Mouse (Mus musculus) left cerebral cortex, adult 6 months (tissue): ENCODE measurements around the gene Mfsd12. TPM values are rescaled to one million over a fixed set of nuclear protein-coding genes. Genes with fewer than 3 reads are reported as not detected.

Experiments used
- long read RNA-seq, 2 experiments: library from polyadenylated mRNA; unstranded; transcript quantifications; one replicate each; pipeline ENCODE4 v2.0.0; 2019 to 2020
- polyA plus RNA-seq: library from polyadenylated mRNA; unstranded; fragments of <200 nt; fragmentation: Nextera tagmentation; gene quantifications from 2 replicates; pipeline ENCODE4 v1.2.3, GENCODE M21; 2021

The Mfsd12 gene
- polyA plus RNA-seq = 11.3 and 14.9 TPM in 2 replicates
- long read RNA-seq, experiment 1, transcript Mfsd12-201 (10 exons, 3,971 nt) = major isoform, 73 of 118 reads
- long read RNA-seq, experiment 1, partial matches to known transcripts = 25 of 118 reads
- long read RNA-seq, experiment 1, other reads (novel, unspliced or antisense) = 20 of 118 reads
- long read RNA-seq, experiment 2, transcript Mfsd12-201 (10 exons, 3,971 nt) = major isoform, 8 of 13 reads
- long read RNA-seq, experiment 2, partial matches to known transcripts = 0 of 13 reads
- long read RNA-seq, experiment 2, other reads (novel, unspliced or antisense) = 5 of 13 reads

DNA sequence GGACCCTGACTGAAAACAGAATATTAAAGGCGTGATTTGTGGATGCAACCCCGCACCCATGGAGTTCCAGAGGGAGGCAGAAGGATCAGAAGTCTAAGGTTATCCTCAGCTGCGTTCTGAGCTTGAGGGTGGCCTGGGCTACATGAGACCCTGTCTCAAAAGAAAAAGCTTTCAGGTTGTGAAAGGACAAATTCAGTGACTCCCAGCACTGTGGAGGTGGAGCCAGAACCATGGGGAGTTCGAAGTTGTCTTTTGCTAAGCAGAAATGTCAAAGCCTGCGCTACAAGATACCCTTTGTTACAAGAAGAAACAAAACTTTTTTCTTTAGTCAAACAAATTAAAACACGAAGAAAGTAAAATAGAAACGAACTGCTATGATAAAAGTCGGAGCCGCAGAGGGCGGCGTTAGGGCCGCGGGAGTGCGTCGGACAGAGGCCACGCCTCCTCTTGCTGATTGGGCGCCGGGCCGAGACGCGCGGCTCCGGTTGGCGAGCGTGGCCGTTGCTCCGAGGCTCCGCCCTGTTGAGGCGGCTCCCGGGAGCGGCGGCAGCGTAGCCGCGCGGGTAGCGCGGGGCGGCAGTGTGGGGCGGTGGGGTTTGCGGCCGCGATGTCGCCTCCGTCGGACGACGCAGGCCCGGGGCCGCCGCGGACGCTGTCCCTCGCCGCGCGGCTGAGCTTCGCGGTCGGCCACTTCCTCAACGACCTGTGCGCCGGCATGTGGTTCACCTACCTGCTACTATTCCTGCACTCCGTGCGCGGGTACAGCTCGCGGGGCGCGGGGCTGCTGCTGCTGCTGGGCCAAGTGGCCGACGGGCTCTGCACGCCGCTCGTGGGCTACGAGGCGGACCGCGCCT is at the start of gene Mfsd12:
Gene Mfsd12 (plus strand): TSS at position 501 of the 854 bp plus-strand sequence.

DNA sequence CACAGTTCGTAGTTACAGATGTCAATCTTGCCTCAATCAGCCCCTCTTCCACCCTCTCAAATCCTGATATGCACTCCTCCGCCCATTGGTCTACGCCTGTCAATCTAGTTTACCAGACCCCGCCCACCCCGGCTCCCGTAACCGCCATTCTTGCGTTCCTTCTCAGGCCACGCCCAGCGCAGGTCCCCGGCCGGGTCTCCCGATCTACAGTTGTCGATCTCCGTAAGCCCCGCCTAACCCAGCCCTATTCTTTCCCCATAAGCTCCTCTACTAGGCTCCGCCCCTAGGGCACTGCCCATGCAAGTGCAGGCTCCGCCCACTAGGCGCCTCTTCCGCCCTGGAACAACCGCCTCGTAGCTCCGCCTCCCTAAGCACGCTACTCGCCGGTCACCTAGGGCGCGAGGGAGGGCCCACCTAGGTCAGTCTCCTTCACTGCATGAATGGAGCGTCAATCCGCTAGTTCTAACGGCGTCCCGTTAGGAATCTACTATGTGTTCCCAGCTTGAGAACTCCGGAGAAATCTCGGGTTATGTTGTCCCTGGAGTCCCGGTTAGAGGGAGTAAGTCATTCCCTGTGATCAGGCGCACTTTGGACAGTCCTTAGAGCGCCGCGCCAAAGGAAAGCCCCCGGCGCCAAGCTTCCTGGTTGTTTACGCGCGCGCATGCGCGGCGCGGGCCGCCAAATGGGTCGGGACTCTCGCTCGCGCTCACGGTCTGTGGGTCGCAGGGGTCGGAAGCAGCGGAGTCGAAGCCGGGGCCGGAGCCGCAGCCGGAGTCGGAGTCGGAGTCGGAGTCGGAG is 36.5 kb upstream of the Mfsd12 start, which contains the start of gene Cactin:
Gene Cactin (plus strand): TSS at position 554 of the 798 bp plus-strand sequence.

GRCm38 (mm10) chr10:81328386-81328785 is 28.9 kb upstream of the Mfsd12 start, which contains the start of gene Tbxa2r:
Tbxa2r (plus strand) TSS chr10:81328731.

DNA sequence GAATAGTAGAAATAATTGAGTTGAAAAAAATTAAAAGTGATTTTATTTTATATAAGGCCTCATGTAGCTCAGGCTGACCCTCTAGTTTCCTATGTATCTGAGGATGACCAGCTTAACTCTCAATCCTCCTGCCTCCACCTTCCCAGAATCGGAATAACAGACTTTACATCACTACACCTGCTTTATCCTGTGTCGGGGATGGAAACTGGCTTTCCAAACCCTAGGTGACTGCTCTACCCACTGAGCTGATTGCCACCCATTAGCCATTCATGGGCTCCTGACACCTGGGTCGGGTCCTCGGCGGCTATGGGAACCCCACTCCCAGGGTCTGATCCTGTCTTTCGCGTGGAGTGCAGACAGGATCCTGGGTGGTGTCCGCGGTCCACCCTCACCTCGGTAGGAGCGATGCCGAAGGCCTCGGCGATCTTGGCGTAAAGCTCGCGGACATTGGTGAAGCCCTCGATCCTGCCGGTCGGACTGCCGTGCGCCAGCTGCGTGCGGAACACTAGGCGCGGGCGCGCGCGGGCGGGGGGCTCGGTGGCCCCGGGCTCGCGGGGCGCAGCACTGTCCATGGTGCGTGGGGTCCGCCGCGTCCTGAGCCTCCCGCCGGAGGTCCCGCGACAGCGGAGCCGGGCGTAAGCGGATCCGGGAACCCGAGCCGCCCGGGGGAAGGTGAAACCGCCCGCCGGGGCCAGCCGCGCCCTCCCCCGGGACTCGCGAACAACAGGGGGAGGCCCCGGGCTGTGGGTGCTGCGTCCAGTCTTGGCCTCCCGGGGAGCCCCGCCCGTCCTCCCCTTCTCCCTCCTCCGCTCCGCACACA is 14.4 kb upstream of the Mfsd12 start, which contains the start of gene Gipc3:
Gene Gipc3 (minus strand): TSS at position 581 of the 820 bp plus-strand sequence.

DNA sequence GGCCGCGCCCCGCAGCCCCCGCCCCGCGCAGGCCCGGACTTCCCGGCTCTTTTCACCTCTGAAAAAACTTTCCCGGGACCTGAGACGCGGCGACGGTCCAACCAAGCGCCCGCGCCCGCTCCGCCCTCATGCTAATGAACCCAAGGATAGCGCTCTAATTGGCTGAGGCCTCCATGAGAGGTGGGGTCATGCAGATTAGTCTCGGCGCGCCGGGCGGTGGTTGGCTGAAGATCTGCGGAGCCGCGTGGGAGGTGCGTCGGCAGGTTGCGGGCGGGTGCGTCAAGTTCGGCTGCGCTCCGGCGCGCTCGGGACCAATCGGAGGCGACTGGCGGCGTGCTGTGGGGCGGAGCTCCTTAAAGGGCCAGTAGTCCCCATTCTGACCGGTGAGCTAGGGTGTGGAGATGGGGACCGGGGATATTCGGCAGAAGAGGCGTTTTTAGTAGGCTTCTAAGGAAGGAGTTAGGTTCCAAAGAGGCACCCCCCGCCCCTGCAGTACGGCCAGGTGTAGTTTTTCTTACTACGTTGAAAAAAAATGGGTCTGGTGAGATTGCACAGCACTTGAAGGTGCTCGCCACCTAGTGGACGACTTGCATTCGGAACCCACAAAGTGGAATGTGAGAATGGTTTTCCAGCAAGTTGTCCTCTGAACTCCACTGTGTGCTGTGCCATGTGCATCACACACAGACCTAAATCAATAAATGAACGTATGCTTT is 6.8 kb upstream of the Mfsd12 start, which contains the start of gene Hmg20b:
Gene Hmg20b (minus strand): TSS at position 130 of the 713 bp plus-strand sequence.

DNA sequence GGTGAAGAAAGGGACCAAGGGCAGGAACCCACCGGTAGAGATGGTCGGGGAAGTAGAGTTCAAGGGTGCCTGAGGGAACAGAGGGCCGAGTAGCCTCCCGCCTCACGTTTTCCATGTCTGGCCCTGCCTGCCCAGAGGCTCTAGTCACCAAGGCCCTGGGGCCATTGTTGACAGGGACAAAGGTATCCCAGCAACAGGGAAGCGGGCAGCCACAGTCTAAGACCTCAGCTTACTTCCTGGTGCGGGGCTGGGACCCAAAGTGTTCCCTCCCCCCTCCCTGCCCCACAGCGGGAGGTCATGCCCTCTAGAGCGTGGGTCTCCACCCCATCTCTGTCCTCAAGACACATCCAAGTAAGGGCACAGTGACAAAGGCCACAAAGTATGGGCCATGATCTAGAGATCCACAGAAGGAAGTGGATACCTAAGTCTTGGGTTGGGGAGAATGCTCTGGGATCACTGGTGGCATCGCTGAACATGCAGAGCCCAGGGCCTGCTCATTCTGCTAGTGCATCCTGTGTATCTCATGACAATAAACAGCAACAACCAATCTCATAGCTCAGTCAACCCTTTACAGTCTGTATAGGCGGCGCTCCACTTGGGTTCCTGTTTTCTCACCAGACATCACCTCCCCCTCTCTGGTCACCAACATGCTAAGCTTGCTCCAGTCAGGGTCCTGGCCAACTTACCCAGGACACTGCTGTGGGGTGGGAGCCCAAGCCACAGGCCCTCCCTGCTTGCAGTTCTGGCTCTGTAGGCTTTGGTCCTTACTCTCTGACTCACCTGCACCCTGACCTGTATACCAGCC is 8.6 kb downstream of the Mfsd12 start, which contains the start of gene 4930404N11Rik:
Gene 4930404N11Rik (minus strand): TSS at position 145 of the 805 bp plus-strand sequence.

GRCm38 (mm10) chr10:81377793-81378552 is 20.7 kb downstream of the Mfsd12 start, which contains the start of gene Fzr1:
Fzr1 (minus strand) TSS chr10:81378516.

GRCm38 (mm10) chr10:81383802-81384604 is 26.7 kb downstream of the Mfsd12 start, which contains the start of the genes Dohh and Gm48551:
Dohh (plus strand) TSS chr10:81384428.
Gm48551 (plus strand) TSS chr10:81384466.

GRCm38 (mm10) chr10:81388505-81389055 is 31.3 kb downstream of the Mfsd12 start, which contains the start of gene Gm48552:
Gm48552 (plus strand) TSS chr10:81389005.

DNA sequence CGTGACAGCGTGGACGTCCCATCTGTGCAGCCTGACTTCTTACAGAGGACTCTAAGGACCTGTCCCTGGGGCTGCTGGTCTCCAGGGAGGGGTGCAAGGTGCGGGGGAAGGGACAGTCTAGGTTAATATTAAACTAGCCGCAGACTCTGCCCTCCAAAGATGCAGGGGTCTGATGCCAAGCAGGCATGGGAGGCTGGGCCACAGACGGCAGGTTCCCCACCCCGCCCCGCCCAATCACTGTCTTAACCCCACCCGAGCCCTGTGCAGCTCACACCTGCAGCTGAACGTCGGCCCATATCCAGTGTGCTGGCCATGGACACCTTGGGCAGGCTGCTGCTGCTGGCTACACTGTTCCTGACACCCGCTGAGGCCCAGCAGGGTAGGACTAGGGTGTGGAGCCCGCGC is 35.5 kb downstream of the Mfsd12 start, which contains the start of gene Smim24:
Gene Smim24 (plus strand): TSS at position 271 of the 405 bp plus-strand sequence.

Other genes with a start within 250 kb of the Mfsd12 start
- gene Zbtb7a, start 222.3 kb upstream of the Mfsd12 start, polyA plus RNA-seq = 93.9 and 115 TPM in 2 replicates
- 19.6 and 22.7 TPM in 2 replicates for gene Pias4, start 189.6 kb upstream of the Mfsd12 start, polyA plus RNA-seq
- 720 and 722 TPM in 2 replicates for gene Eef2, start 180.9 kb upstream of the Mfsd12 start, polyA plus RNA-seq
- gene Dapk3, start 174.5 kb upstream of the Mfsd12 start, polyA plus RNA-seq = 1.8 and 81.3 TPM in 2 replicates
- gene 4930442H23Rik, start 173.6 kb upstream of the Mfsd12 start, polyA plus RNA-seq = 0.09 TPM in 1 of 2 replicates, not detected in the other
- not detected in 2 replicates for gene Nmrk2, start 155.4 kb upstream of the Mfsd12 start, polyA plus RNA-seq
- gene Atcay, start 126.7 kb upstream of the Mfsd12 start, polyA plus RNA-seq = 50.9 and 79.7 TPM in 2 replicates
- gene Zfr2, start 124.3 kb upstream of the Mfsd12 start, polyA plus RNA-seq = 25.5 and 28.7 TPM in 2 replicates
- gene Matk, start 104.6 kb upstream of the Mfsd12 start, polyA plus RNA-seq = 125 and 168 TPM in 2 replicates
- 120 and 129 TPM in 2 replicates for gene Mrpl54, start 90.6 kb upstream of the Mfsd12 start, polyA plus RNA-seq
- 20.8 and 21.3 TPM in 2 replicates for gene Apba3, start 90.5 kb upstream of the Mfsd12 start, polyA plus RNA-seq
- gene Tjp3, start 65.9 kb upstream of the Mfsd12 start, polyA plus RNA-seq = 0.21 and 0.37 TPM in 2 replicates
- 70.9 and 115 TPM in 2 replicates for gene Pip5k1c, start 64.5 kb upstream of the Mfsd12 start, polyA plus RNA-seq
- 13.7 and 15.7 TPM in 2 replicates for gene Cactin, start 36.4 kb upstream of the Mfsd12 start, polyA plus RNA-seq
- gene Tbxa2r, start 28.8 kb upstream of the Mfsd12 start, polyA plus RNA-seq = 0.78 and 1.2 TPM in 2 replicates
- 0.44 and 0.73 TPM in 2 replicates for gene Gipc3, start 14.2 kb upstream of the Mfsd12 start, polyA plus RNA-seq
- 24.0 and 36.0 TPM in 2 replicates for gene Hmg20b, start 7.0 kb upstream of the Mfsd12 start, polyA plus RNA-seq
- 0.19 and 0.63 TPM in 2 replicates for gene 4930404N11Rik, start 8.3 kb downstream of the Mfsd12 start, polyA plus RNA-seq
- 50.1 and 52.0 TPM in 2 replicates for gene Fzr1, start 21.0 kb downstream of the Mfsd12 start, polyA plus RNA-seq
- gene Dohh, start 26.9 kb downstream of the Mfsd12 start, polyA plus RNA-seq = 160 and 212 TPM in 2 replicates
- gene Gm48551, start 27.0 kb downstream of the Mfsd12 start, polyA plus RNA-seq = 2.5 and 3.2 TPM in 2 replicates
- gene Gm48552, start 31.5 kb downstream of the Mfsd12 start, polyA plus RNA-seq = 0.80 and 2.4 TPM in 2 replicates
- gene Smim24, start 35.6 kb downstream of the Mfsd12 start, polyA plus RNA-seq = 1.6 and 2.1 TPM in 2 replicates
- gene Nfic, start 98.1 kb downstream of the Mfsd12 start, polyA plus RNA-seq = 21.8 and 30.9 TPM in 2 replicates
- gene Celf5, start 125.2 kb downstream of the Mfsd12 start, polyA plus RNA-seq = 38.3 and 133 TPM in 2 replicates
- gene Ncln, start 138.9 kb downstream of the Mfsd12 start, polyA plus RNA-seq = 34.1 and 44.3 TPM in 2 replicates
- gene S1pr4, start 142.6 kb downstream of the Mfsd12 start, polyA plus RNA-seq = 0.67 and 0.71 TPM in 2 replicates
- gene Gna15, start 166.7 kb downstream of the Mfsd12 start, polyA plus RNA-seq = 2.4 and 4.3 TPM in 2 replicates
- 63.0 and 113 TPM in 2 replicates for gene Gna11, start 187.7 kb downstream of the Mfsd12 start, polyA plus RNA-seq
- 171 and 487 TPM in 2 replicates for gene Aes, start 202.0 kb downstream of the Mfsd12 start, polyA plus RNA-seq
- gene Tle2, start 217.1 kb downstream of the Mfsd12 start, polyA plus RNA-seq = 5.1 and 7.2 TPM in 2 replicates
- gene Tle6, start 243.6 kb downstream of the Mfsd12 start, polyA plus RNA-seq = 10.2 and 12.4 TPM in 2 replicates
- gene BC025920, start 248.8 kb downstream of the Mfsd12 start, polyA plus RNA-seq = 0.35 and 0.51 TPM in 2 replicates